Mouse (Mus musculus): ENCODE measurements around the gene Adam1a.

- no peak for TF ChIP-seq POLR2A (IDR thresholded peaks at IDR 0.05; ENCODE audit: extremely low read depth, insufficient read depth, low read length)
- TF ChIP-seq CTCF (IDR thresholded peaks at IDR 0.05; ENCODE audit: low read depth, low read length): peak; percentile 86
Measured at GRCm38 (mm10) chr5:121583765-121584501, 38.7 kb upstream of the Adam1a start.
